Mouse (Mus musculus) spleen, adult 12 weeks (tissue): ENCODE data around the gene Jph4.
A peak's percentile ranks its signal among the peaks of the same experiment; 100 is the strongest.

Source experiments
- DNase-seq: peaks from one replicate; pipeline ENCODE4 v3.0.0; 2022; ENCODE audit warnings: low spot score

Jph4 gene

DNA sequence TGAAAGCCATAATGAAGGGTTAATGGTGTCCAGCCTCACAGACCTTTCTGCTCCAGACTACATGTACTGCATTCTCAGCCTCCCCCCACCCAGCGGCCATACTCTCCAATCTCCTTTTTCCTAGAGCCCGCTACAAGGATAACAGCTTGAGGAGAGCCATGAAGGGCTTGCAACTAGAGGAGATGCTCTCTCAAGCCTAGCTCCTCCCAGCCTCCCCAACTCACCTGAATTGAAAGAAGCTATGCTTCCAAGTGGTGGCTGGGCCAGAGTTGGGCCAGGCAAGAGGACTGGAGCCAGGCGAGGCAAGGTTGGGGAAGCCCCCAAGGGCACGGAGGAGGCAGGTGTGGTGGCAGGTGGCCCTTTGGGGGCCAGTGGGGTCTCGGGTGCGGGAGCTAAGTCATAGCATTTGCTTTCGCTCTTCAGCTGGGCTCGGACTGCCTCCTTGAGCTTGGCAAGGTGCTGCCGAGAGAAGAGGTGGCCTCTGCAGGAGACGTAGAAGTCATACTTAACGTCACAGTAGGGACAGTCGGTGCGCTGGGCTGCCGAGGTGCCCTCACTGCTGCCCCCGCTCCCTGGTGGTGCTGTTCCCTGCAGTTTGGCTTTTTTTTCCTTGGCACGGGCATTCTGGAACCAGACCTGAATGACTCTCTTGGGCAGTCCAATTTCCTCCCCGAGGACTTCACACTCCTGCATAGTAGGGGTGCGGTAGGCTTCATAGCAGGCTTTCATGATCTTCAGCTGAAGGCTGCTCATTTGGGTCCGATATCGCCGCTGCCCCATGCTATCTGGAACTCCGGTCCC, 53.0 kb downstream of the Jph4 start:
- DNase-seq: no peak

DNA sequence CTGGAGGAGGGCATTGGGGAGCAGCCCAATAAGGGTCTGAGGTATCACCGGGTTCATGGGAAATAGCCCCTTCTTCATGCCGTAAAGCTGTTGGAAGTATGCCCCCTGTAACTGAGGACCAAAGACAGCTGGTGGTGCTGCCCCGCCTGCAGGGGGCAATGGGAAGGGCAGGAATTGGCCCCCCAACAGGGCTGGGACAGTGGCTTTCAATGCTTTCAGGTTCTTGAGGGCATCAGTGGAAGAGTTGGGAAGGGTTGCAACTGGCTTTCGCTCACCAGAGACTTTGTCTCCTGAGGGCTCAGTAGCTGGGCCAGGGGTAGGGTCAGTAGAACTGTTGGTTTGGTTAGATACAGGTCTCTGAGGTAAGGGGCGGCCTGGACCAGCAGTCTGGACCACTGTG, 53.6 kb downstream of the Jph4 start:
- DNase-seq: no peak

DNA sequence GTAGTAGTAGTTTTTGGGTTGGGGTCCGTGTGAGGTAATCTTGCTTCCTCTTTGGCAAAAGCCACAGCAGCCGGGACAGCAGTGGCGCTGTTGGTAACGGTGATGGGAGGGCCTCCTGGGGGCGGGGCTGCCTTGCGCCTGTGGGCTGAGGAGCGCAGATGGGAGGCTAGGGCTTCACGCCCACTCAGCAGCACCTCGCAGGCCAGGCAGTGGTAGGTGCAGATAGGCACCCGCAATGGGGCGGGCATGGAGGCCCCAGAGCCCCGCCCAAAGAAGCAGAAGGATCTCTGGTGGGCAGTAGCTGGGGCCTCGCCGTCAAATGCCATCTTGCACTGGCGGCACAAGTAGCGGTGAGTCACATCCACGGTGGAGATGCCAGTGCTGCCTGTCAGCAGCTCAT, 54.1 kb downstream of the Jph4 start:
- DNase-seq: peak; percentile 43

- no peak for DNase-seq
Observed at GRCm38 (mm10) chr14:55061845-55062244, 54.9 kb downstream of the Jph4 start.

GRCm38 (mm10) chr14:55059931-55060330, 56.8 kb downstream of the Jph4 start:
- no peak for DNase-seq

- no peak for DNase-seq
Observed at GRCm38 (mm10) chr14:55059009-55059408, 57.7 kb downstream of the Jph4 start.
